Mouse (Mus musculus): ENCODE measurements around the gene Jdp2.
A peak's percentile ranks its signal among the peaks of the same experiment; 100 is the strongest.

The Jdp2 gene

GRCm38 (mm10) chr12:85686466-85687216 is 87.8 kb downstream of the Jdp2 start, which contains the start of gene Batf:
Gene Batf (plus strand): TSS chr12:85686669.
- DNase-seq (ENCODE audit: low spot score in 2 of 2) = peak in 1 of 2 experiments; percentile 14

- no peak for DNase-seq (ENCODE audit: low spot score in 2 of 2)
Observed at GRCm38 (mm10) chr12:85687217-85687533, 88.3 kb downstream of the Jdp2 start.

- no peak for DNase-seq (ENCODE audit: low spot score in 2 of 2)
Observed at GRCm38 (mm10) chr12:85687846-85688245, 89.0 kb downstream of the Jdp2 start.

All from urinary bladder, adult 18-20 months (tissue).